In the genomic region with DNA sequence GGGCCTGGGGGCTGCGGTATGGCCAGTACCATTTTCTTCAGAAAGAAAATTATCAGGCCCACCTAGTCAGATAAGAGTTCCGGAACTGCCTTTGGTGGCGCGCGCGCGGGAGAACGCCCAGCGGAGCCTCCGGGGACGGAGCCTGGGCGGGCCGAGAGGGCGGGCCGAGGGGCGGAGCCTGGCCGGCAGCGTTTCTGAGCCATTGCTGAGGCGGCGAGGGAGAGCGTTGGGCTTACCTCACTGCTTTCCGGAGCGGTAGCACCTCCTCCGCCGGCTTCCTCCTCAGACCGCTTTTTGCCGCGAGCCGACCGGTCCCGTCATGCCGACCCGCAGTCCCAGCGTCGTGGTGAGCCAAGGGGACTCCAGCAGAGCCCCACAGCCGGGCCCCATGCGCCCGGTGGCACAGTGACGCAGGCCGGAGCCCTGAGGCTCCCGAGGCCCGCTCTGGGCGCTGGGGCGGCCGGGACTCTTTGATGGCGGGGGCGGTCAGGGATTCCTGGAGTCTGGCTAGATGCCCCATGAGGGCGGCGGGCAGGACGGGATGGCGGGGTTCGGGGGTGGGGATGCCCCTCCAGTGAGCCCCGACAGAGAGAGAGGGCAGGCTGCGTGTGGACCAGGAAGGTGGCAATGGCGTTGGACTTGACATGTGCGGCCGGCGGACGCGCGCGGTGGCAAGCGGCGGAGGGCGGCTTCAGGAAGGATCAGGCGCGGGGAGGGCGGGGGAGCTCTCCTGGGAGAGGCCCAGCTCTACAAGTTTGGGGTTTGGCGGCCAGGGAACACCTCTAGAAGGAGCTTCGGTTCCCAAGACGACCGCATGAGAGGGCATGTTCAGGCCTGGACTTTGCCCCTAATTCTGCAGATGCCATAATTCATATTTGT, we compare ENCODE assay signal across 8 mouse cellular contexts. TPM values are rescaled to one million over a fixed set of nuclear protein-coding genes. Genes with fewer than 3 reads are reported as not detected.
DNase-seq lines count a peak whose midpoint lies in the region; ATAC-seq lines count a peak whose summit lies in the region.

A gene (plus strand): TSS at position 233 of the 879 bp plus-strand sequence.

- intact Hi-C loops in left cerebral cortex, postnatal 4 days (cut with DNase I), result no loop called here

- peak within 1 kb of the TSS; percentile 86 for H3K9ac ChIP-seq in intestine, embryonic 16.5 days (ENCODE audit: low read depth, low read length)
- H3K9ac ChIP-seq in midbrain, embryonic 11.5 days (ENCODE audit: low read length), result peak within 1 kb of the TSS; percentile 81

- no peaks in the 10 kb centered on the region for H3K36me3 ChIP-seq in intestine, embryonic 16.5 days (ENCODE audit: control insufficient read depth, insufficient read depth, low read length)
- H3K36me3 ChIP-seq in midbrain, embryonic 11.5 days (ENCODE audit: control insufficient read depth, insufficient read depth, low read length), result no peaks in the 10 kb centered on the region

- H3K27ac ChIP-seq in intestine, embryonic 16.5 days (ENCODE audit: low read length), result peak within 1 kb of the TSS; percentile 95
- H3K27ac ChIP-seq in midbrain, embryonic 11.5 days (ENCODE audit: low read depth, low read length), result peak within 1 kb of the TSS; percentile 54

- peak; percentile 93 for DNase-seq in adrenal gland, postnatal 14 days
- peak; percentile 83 for DNase-seq in embryo, embryonic 9.5 days (ENCODE audit: extremely low spot score)
- DNase-seq in gastrocnemius, postnatal 4 days (ENCODE audit: low spot score in 2 of 2), result peak; percentile 69 to 84
- DNase-seq in left cerebral cortex, postnatal 4 days, result peak; percentile 79
- DNase-seq in midbrain, embryonic 11.5 days (ENCODE audit: low spot score, missing footprints), result peak; percentile 94
- peak; percentile 78 for DNase-seq in right cerebral cortex, postnatal 4 days
- DNase-seq in yolk sac, embryonic 10.5 days (ENCODE audit: low spot score), result peak; percentile 85

- peak within 1 kb of the TSS; percentile 49 for H3K4me2 ChIP-seq in intestine, embryonic 16.5 days (ENCODE audit: low read depth, low read length)
- peak within 1 kb of the TSS; percentile 43 for H3K4me2 ChIP-seq in midbrain, embryonic 11.5 days

- 12% methylated on average over 56 of the region's 72 CpGs for WGBS in intestine, embryonic 16.5 days
- WGBS in midbrain, embryonic 11.5 days, result 18% methylated on average over 54 of the region's 72 CpGs

- H3K27me3 ChIP-seq in intestine, embryonic 16.5 days (replicated peaks; ENCODE audit: control insufficient read depth, insufficient read depth, low read length), result no peaks in the 10 kb centered on the region
- no peaks in the 10 kb centered on the region for H3K27me3 ChIP-seq in midbrain, embryonic 11.5 days (ENCODE audit: control insufficient read depth, insufficient read depth, low read length)

- peak; percentile 97 for ATAC-seq in intestine, embryonic 16.5 days
- peak; percentile 97 for ATAC-seq in midbrain, embryonic 11.5 days (ENCODE audit: low FRiP score)

- peak within 1 kb of the TSS; percentile 69 for H3K4me3 ChIP-seq in intestine, embryonic 16.5 days (ENCODE audit: low read length)
- H3K4me3 ChIP-seq in midbrain, embryonic 11.5 days (ENCODE audit: low read depth, low read length), result peak within 1 kb of the TSS; percentile 60

- no peaks in the 10 kb centered on the region for H3K9me3 ChIP-seq in intestine, embryonic 16.5 days (ENCODE audit: control insufficient read depth, low read length)
- no peaks in the 10 kb centered on the region for H3K9me3 ChIP-seq in midbrain, embryonic 11.5 days (ENCODE audit: control insufficient read depth, low read length)

- peaks cover 3% of the 10 kb centered on the region; the same call in 1 of the 2 replicates for H3K4me1 ChIP-seq in intestine, embryonic 16.5 days (ENCODE audit: control insufficient read depth, insufficient read depth, low read length)
- H3K4me1 ChIP-seq in midbrain, embryonic 11.5 days (ENCODE audit: control insufficient read depth, insufficient read depth, low read length), result no peaks in the 10 kb centered on the region; the same call in 1 of the 2 replicates

RNA-seq across cellular contexts. Expression of the gene that starts here (rescaled TPM):
- total RNA-seq in adrenal gland, postnatal 14 days (2021), result 85.7 and 90.5 TPM in 2 replicates
- total RNA-seq in gastrocnemius, postnatal 4 days (2021), result 10 to 100 TPM; 50.9 to 69.7 TPM
- polyA plus RNA-seq in intestine, embryonic 16.5 days (2015; fragmentation: Nextera tagmentation; extraction: Ambion mirVana), result 267 and 274 TPM in 2 replicates
- 10 to 100 TPM; 77.3 to 90.7 TPM for total RNA-seq in left cerebral cortex, postnatal 4 days (2021)
- 75.3 and 76.5 TPM in 2 replicates for polyA plus RNA-seq in midbrain, embryonic 11.5 days (2014; fragmentation: Nextera tagmentation; extraction: Ambion mirVana)

Comparison
In these comparisons a context has a peak if more than half of its experiments do, and no peak if none do; other contexts are left out.
1. Peak in every context shown above with its lines: DNase-seq, ATAC-seq, H3K4me3 ChIP-seq and H3K27ac ChIP-seq.